Mouse (Mus musculus) G1E (cell line): ENCODE measurements at regions not wholly inside any gene's neighbourhood (a gene's known extent, or its start where the extent isn't known, plus 50 kb on each side); places are given as distances from the start of the nearest gene placed in this dataset.

Experiments used
- CTCF ChIP-seq: IDR thresholded peaks from 2 replicates; pipeline ENCODE4 v1.5.1; 2012; ENCODE audit warnings: low read depth, low read length, inconsistent platforms, mixed read lengths
- GATA1 ChIP-seq: IDR thresholded peaks from 2 replicates; pipeline ENCODE4 v1.6.1; 2012; ENCODE audit warnings: borderline replicate concordance, low read length, inconsistent platforms, mixed read lengths
- POLR2AphosphoS5 ChIP-seq: IDR thresholded peaks from 2 replicates; pipeline ENCODE4 v1.6.1; 2012; ENCODE audit warnings: low read depth, low read length, inconsistent platforms; ENCODE audit not compliant: insufficient replicate concordance

- TF ChIP-seq POLR2AphosphoS5, result no peak
- no peak for TF ChIP-seq CTCF
- no peak for TF ChIP-seq GATA1
Measured at GRCm38 (mm10) chr14:58421904-58422303, 351.6 kb downstream of the Fgf9 start.
